Mouse (Mus musculus): ENCODE results near the gene Serpina3f. TPM values are rescaled to one million over a fixed set of nuclear protein-coding genes. Genes with fewer than 3 reads are reported as not detected.

Gene Serpina3f
- polyA plus RNA-seq, 1 experiment from 2014 or later: 0.06 TPM

DNA sequence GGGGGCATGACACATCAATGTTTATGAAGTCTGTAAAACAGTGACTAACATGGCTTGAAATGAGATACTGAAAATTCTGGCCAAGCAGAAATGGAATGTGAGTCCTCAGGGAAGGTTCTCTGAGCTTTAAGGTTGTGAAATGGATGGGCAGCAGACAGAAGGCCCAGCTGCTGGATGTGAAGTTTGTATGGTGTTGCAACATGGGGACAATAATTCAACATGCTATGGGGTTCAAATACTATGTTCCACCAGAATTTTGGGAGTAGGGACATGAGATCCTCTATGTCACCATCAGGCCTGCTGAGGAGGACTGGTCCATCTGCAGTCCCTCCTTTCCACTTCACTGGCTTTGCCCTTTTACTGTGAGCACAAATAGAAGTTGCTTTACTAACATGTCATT, 29.0 kb downstream of the Serpina3f start:
- H3K4me2 ChIP-seq (ENCODE audit: low read depth, low read length): no peak overlapping the region
- H3K27ac ChIP-seq (ENCODE audit: low read length): no peak overlapping the region
- no peaks in the 10 kb centered on the region for H3K9me3 ChIP-seq (ENCODE audit: control insufficient read depth, low read length)
- H3K36me3 ChIP-seq (ENCODE audit: control insufficient read depth, insufficient read depth, low read length): no peaks in the 10 kb centered on the region
- H3K9ac ChIP-seq (ENCODE audit: low read length): no peak overlapping the region
- no peaks in the 10 kb centered on the region for H3K4me1 ChIP-seq (replicated peaks; ENCODE audit: control insufficient read depth, insufficient read depth, low read length)
- H3K4me3 ChIP-seq (ENCODE audit: low read length): no peak overlapping the region
- no peak for ATAC-seq (ENCODE audit: low read depth)
- H3K27me3 ChIP-seq (ENCODE audit: control insufficient read depth, insufficient read depth, low read depth, low read length): no peaks in the 10 kb centered on the region

DNA sequence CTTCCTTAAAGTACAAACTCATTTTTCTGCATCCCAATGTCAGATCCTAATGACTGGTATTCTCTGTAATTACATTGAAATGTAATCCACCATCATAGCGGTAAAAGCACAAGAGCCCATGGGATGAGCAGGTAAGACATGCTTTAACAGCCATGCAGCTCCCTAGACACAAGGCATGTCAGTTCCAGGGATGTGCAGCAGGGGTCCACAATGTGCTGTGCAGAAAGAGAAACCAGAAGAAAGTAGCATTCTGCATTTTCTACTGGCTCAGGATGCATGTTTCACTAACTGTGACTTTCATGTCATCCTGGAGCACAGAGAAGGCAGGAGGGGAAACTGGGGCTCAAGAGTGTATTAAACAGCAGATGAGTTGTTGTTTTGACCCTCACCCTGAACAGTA, 30.7 kb downstream of the Serpina3f start:
- no peaks in the 10 kb centered on the region for H3K4me1 ChIP-seq (replicated peaks; ENCODE audit: control insufficient read depth, insufficient read depth, low read length)
- ATAC-seq (ENCODE audit: low read depth): no peak
- H3K9me3 ChIP-seq (ENCODE audit: control insufficient read depth, low read length): no peaks in the 10 kb centered on the region
- H3K4me3 ChIP-seq (ENCODE audit: low read length): no peak overlapping the region
- H3K4me2 ChIP-seq (ENCODE audit: low read depth, low read length): no peak overlapping the region
- no peaks in the 10 kb centered on the region for H3K27me3 ChIP-seq (ENCODE audit: control insufficient read depth, insufficient read depth, low read depth, low read length)
- H3K27ac ChIP-seq (ENCODE audit: low read length): no peak overlapping the region
- no peak overlapping the region for H3K9ac ChIP-seq (ENCODE audit: low read length)
- H3K36me3 ChIP-seq (ENCODE audit: control insufficient read depth, insufficient read depth, low read length): no peaks in the 10 kb centered on the region
- 82% methylated on average over 1 of the region's 1 CpGs for WGBS

DNA sequence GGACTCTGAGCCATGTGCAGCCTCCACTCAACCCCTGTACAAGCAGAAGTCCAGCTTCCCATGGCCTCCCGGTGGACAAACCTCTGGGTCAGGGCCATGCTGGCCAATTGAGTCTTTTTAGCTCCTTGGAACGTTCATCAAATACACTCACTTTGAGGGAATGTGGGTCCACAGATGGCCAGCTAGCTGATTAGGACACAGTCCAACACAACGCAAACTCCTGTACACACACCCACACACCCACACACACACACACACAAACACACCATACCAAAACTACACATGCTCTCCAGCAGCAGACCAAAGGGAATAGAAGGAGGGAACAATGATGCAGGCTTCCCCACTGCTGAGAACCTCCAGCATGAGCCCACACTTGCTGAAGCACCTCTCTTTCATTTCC, 31.3 kb downstream of the Serpina3f start:
- Histone ChIP-seq H3K27me3 (ENCODE audit: control insufficient read depth, insufficient read depth, low read depth, low read length) (no peaks in the 10 kb centered on the region), H3K4me3 (ENCODE audit: low read length) (no peak overlapping the region), H3K36me3 (ENCODE audit: control insufficient read depth, insufficient read depth, low read length) (no peaks in the 10 kb centered on the region), H3K9ac (ENCODE audit: low read length) (no peak overlapping the region), H3K4me2 (ENCODE audit: low read depth, low read length) (no peak overlapping the region), H3K9me3 (ENCODE audit: control insufficient read depth, low read length) (no peaks in the 10 kb centered on the region), H3K27ac (ENCODE audit: low read length) (no peak overlapping the region), H3K4me1 (replicated peaks; ENCODE audit: control insufficient read depth, insufficient read depth, low read length) (no peaks in the 10 kb centered on the region)
- WGBS: 48% methylated on average over 3 of the region's 3 CpGs
- ATAC-seq (ENCODE audit: low read depth): no peak

DNA sequence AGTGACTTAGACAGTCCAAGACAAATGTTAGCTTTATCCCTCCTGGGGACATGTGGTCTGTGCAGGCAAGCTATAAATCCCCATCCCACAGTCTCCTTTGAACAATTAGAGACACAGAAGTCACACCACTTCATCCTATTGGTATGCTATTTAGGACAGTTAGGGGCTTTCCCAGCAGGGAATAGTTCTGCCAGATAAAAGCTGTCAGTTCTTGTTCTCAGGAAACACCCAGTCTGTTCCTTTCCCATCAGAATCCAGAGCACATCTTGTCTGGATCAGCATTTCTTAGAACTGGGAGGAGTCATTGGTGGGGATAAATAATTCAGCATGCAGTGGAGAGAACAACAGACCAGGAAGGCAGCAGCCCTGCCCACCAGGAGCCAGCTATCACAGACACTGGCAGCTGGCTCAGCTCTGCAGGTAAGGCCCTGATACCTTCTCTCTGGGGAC, 33.2 kb downstream of the Serpina3f start:
- Histone ChIP-seq H3K4me3 (ENCODE audit: low read length) (no peak overlapping the region), H3K4me1 (replicated peaks; ENCODE audit: control insufficient read depth, insufficient read depth, low read length) (no peaks in the 10 kb centered on the region), H3K27ac (ENCODE audit: low read length) (no peak overlapping the region), H3K9ac (ENCODE audit: low read length) (no peak overlapping the region), H3K36me3 (ENCODE audit: control insufficient read depth, insufficient read depth, low read length) (no peaks in the 10 kb centered on the region), H3K27me3 (ENCODE audit: control insufficient read depth, insufficient read depth, low read depth, low read length) (no peaks in the 10 kb centered on the region), H3K9me3 (ENCODE audit: control insufficient read depth, low read length) (no peaks in the 10 kb centered on the region), H3K4me2 (ENCODE audit: low read depth, low read length) (no peak overlapping the region)
- no peak for ATAC-seq (ENCODE audit: low read depth)

DNA sequence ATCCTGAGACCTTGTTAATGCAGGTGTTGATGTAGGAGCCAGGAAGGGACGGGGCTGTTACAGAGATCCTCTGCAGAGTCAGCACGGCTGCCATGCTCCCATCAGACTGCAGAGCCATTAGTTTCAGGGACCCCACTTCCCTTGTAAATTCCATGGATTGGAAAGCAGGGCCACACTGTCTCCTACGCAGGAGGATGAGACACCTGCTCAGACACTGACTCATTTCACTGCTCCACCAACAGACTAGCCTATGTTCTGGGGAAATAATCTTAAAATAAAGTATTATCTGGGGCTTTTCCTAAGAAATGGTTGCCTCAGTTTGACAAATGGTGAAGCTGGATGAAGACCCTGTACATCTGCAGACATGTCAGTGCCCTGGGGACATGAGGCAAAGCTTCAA, 33.9 kb downstream of the Serpina3f start:
- no peaks in the 10 kb centered on the region for H3K27me3 ChIP-seq (ENCODE audit: control insufficient read depth, insufficient read depth, low read depth, low read length)
- H3K9ac ChIP-seq (ENCODE audit: low read length): no peak overlapping the region
- H3K36me3 ChIP-seq (ENCODE audit: control insufficient read depth, insufficient read depth, low read length): no peaks in the 10 kb centered on the region
- H3K4me1 ChIP-seq (replicated peaks; ENCODE audit: control insufficient read depth, insufficient read depth, low read length): no peaks in the 10 kb centered on the region
- H3K4me3 ChIP-seq (ENCODE audit: low read length): no peak overlapping the region
- no peak overlapping the region for H3K27ac ChIP-seq (ENCODE audit: low read length)
- H3K4me2 ChIP-seq (ENCODE audit: low read depth, low read length): no peak overlapping the region
- 68% methylated on average over 3 of the region's 3 CpGs for WGBS
- no peak for ATAC-seq (ENCODE audit: low read depth)
- H3K9me3 ChIP-seq (ENCODE audit: control insufficient read depth, low read length): no peaks in the 10 kb centered on the region

DNA sequence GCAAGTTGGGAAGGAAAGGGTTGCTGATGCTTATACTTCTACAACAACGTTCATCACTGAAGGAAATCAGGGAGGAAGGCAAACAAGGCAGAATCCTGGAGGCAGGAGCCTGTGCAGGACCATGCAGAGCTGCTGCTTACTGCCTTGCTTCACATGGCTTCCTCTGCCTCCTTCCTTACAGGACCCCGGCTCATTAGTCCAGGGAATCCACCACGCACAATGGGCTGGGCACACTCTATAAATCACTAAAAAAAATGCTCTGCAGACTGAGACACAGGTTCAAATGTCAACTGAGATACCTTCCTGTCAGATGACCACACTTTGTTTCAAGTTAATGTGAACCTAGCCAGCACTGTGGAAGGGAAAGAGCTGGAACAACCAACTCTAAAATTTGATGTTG, 46.7 kb downstream of the Serpina3f start:
- Histone ChIP-seq H3K4me2 (ENCODE audit: low read depth, low read length) (no peak overlapping the region), H3K4me1 (replicated peaks; ENCODE audit: control insufficient read depth, insufficient read depth, low read length) (no peaks in the 10 kb centered on the region), H3K9me3 (ENCODE audit: control insufficient read depth, low read length) (no peaks in the 10 kb centered on the region), H3K9ac (ENCODE audit: low read length) (no peak overlapping the region), H3K36me3 (ENCODE audit: control insufficient read depth, insufficient read depth, low read length) (no peaks in the 10 kb centered on the region), H3K4me3 (ENCODE audit: low read length) (no peak overlapping the region), H3K27ac (ENCODE audit: low read length) (no peak overlapping the region), H3K27me3 (ENCODE audit: control insufficient read depth, insufficient read depth, low read depth, low read length) (no peaks in the 10 kb centered on the region)
- 35% methylated on average over 3 of the region's 3 CpGs for whole genome bisulfite sequencing
- no peak for ATAC-seq (ENCODE audit: low read depth)

DNA sequence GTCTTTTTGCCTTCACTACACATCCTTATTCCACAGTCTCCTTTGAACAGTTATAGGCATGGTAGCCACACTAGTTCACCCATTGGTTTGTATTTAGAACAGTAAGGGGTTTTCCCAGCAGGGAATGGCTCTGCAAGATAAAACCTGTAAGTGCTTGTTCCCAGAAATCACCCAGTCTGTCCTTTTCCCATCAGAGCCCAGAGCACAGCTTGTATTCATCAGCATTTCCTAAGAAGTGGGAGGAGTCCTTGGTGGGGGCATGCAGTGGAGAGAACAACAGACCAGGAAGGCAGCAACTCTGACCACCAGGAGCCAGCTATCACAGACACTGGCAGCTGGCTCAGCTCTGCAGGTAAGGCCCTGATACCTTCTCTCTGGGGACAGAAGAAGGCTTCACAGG, 48.5 kb downstream of the Serpina3f start, which contains the start of gene Serpina3i:
Gene Serpina3i (plus strand): TSS at position 260 of the 400 bp plus-strand sequence.
- ATAC-seq (ENCODE audit: low read depth): no peak

DNA sequence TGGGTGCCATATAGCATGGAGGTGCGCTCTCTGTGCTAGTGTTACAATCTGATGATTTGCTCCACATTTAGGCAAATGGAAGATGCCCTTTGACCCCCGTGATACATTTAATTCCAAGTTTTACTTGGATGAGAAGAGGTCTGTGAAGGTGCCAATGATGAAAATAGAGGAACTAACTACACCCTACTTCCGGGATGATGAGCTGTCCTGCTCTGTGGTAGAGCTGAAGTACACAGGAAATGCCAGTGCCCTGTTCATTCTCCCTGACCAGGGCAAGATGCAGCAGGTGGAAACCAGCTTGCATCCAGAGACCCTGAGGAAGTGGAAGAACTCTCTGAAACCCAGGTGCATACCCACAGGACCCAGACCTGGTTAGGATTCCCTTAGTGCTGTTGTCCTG, 52.0 kb downstream of the Serpina3f start:
- no peaks in the 10 kb centered on the region for H3K4me1 ChIP-seq (replicated peaks; ENCODE audit: control insufficient read depth, insufficient read depth, low read length)
- no peak overlapping the region for H3K4me2 ChIP-seq (ENCODE audit: low read depth, low read length)
- no peak overlapping the region for H3K4me3 ChIP-seq (ENCODE audit: low read length)
- no peak for ATAC-seq (ENCODE audit: low read depth)
- no peak overlapping the region for H3K27ac ChIP-seq (ENCODE audit: low read length)
- H3K9ac ChIP-seq (ENCODE audit: low read length): no peak overlapping the region
- no peaks in the 10 kb centered on the region for H3K9me3 ChIP-seq (ENCODE audit: control insufficient read depth, low read length)
- WGBS: 56% methylated on average over 3 of the region's 3 CpGs
- no peaks in the 10 kb centered on the region for H3K36me3 ChIP-seq (ENCODE audit: control insufficient read depth, insufficient read depth, low read length)
- H3K27me3 ChIP-seq (ENCODE audit: control insufficient read depth, insufficient read depth, low read depth, low read length): no peaks in the 10 kb centered on the region

More for the DNA sequence above, 48.5 kb downstream of the Serpina3f start, which contains the start of gene Serpina3i:
- Histone ChIP-seq H3K4me3 (ENCODE audit: low read length) (no peak within 1 kb of the TSS), H3K9me3 (ENCODE audit: control insufficient read depth, low read length) (no peaks in the 10 kb centered on the region), H3K27me3 (ENCODE audit: control insufficient read depth, insufficient read depth, low read depth, low read length) (no peaks in the 10 kb centered on the region), H3K4me1 (replicated peaks; ENCODE audit: control insufficient read depth, insufficient read depth, low read length) (no peaks in the 10 kb centered on the region), H3K9ac (ENCODE audit: low read length) (no peak within 1 kb of the TSS), H3K4me2 (ENCODE audit: low read depth, low read length) (no peak within 1 kb of the TSS), H3K36me3 (ENCODE audit: control insufficient read depth, insufficient read depth, low read length) (no peaks in the 10 kb centered on the region), H3K27ac (ENCODE audit: low read length) (no peak within 1 kb of the TSS)

Data from lung, embryonic 16.5 days (tissue).